Mouse (Mus musculus): Measurements from ENCODE around the gene C7.

C7 gene

DNA sequence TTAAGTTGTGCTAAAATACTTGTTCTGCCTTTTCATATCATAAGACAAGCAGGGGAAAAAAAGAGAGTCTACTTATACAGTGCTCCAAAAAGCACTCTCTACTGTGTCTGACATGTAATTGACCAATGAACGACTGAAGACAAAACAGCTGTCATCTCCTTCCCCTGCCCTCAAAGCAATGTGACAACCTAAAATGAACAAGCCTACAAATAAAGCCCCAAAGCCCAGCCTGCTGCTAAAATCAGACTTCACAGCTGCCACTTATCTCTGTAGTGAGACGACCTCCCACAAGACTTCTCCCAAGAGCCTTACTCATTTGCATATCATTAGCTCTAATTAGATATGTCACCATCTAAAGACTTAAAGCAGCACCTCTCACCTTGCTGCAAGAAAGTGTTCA is 60.6 kb downstream of the C7 start:
- peak in 1 of 2 experiments; percentile 33 for DNase-seq (ENCODE audit: low spot score in 2 of 2)

DNA sequence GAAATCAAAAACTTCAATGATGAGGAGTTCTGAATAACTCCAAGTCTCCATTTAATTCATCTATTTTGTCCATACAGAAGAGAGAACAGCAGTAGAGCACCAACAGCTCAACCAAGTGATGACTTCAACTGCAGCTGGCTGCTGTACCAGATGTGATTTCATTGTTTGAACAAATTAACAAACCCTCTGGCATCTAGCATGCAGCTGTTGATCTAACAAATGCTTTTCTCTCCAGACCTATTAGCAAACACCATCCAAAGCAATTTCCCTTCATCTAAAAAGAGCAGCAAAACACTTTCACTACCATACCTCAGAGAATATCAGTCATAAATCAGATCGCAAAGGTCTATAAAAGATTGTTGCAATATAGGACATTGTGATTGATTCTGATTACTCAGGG is 90.2 kb downstream of the C7 start:
- no peak for DNase-seq (ENCODE audit: low spot score in 2 of 2)

All from left cerebral cortex, adult 9 months (tissue).